ENCODE assay signal across 25 mouse cellular contexts in the genomic region with DNA sequence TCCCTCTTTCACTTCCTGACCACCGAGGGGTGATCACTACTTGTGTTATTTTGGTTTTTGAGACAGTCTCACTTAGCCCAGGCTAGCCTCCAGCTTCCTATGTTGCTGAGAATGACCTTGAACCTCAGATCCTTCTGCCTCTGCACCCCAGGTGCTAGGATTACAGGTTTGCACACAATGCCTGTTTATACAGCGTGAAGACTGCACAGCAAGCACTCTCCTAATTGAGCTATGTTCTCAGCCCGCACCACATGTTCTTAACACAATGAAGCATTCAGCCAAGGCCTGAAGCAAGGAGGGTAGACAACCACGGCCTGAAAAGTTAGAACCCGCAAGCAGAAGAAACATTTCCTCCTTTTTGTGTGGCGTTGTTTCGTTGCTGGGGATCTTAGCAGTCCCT. TPM values are rescaled to one million over a fixed set of nuclear protein-coding genes. Genes with fewer than 3 reads are reported as not detected.
DNase-seq lines count a peak whose midpoint lies in the region; ATAC-seq and TF ChIP-seq lines count a peak whose summit lies in the region.
"Had no signal": no experiment of that assay in that cellular context is flagged by ENCODE, and none has a peak within 500 bp of the region (broad histone marks: within the 10 kb centered on the region; RNA-seq: fewer than 3 reads in every experiment).

No protein-coding gene starts in this region.

- no peaks in the 10 kb centered on the region for H3K27me3 ChIP-seq in forebrain, embryonic 14.5 days (replicated peaks; ENCODE audit: control insufficient read depth, insufficient read depth, low read length)
- no peaks in the 10 kb centered on the region for H3K27me3 ChIP-seq in forebrain, embryonic 15.5 days
- H3K27me3 ChIP-seq in midbrain, postnatal 0 days (ENCODE audit: insufficient read depth, low read length): no peaks in the 10 kb centered on the region
- H3K27me3 ChIP-seq in midbrain, embryonic 16.5 days (ENCODE audit: control insufficient read depth, insufficient read depth, low read depth, low read length): no peaks in the 10 kb centered on the region
- H3K27me3 ChIP-seq: heart, embryonic 12.5 days; hindbrain, embryonic 15.5 days; intestine, embryonic 15.5 days; midbrain, embryonic 12.5 days; neural tube, embryonic 15.5 days had no signal

- no peak overlapping the region for H3K9ac ChIP-seq in forebrain, embryonic 14.5 days (ENCODE audit: low read length)
- no peak overlapping the region for H3K9ac ChIP-seq in forebrain, embryonic 15.5 days (replicated peaks)
- H3K9ac ChIP-seq in midbrain, postnatal 0 days (replicated peaks; ENCODE audit: low read length, poor library complexity, severe bottlenecking): no peak overlapping the region
- H3K9ac ChIP-seq in midbrain, embryonic 16.5 days (ENCODE audit: low read depth, low read length): no peak overlapping the region
- H3K9ac ChIP-seq: heart, embryonic 12.5 days; hindbrain, embryonic 15.5 days; intestine, embryonic 15.5 days; liver, postnatal 0 days; midbrain, embryonic 12.5 days; neural tube, embryonic 15.5 days had no signal

- DNase-seq in forebrain, embryonic 14.5 days (ENCODE audit: low spot score): peak; percentile 47
- peak; percentile 26 for DNase-seq in midbrain, postnatal 0 days (ENCODE audit: low spot score)
- peak; percentile 30 for DNase-seq in forelimb bud, embryonic 11.5 days (ENCODE audit: low read depth, low spot score)
- DNase-seq in layer of hippocampus, postnatal 14 days (ENCODE audit: low spot score in 2 of 2): no peak
- DNase-seq in adrenal gland, adult 2 months: no peak
- DNase-seq: adrenal gland, postnatal 36 days; cerebellum, adult 11 months; cerebellum, adult 9-11 months; gastrocnemius, postnatal 14 days; heart, adult 18-20 months; heart, postnatal 10 days; kidney, adult 8-10 months; kidney, postnatal 10 days; liver, postnatal 0 days had no signal

- 0 out of 2 replicates have a peak, but pooled peaks cover 2% of the 10 kb centered on the region for H3K4me1 ChIP-seq in forebrain, embryonic 14.5 days (ENCODE audit: control insufficient read depth, insufficient read depth, low read length)
- H3K4me1 ChIP-seq in forebrain, embryonic 15.5 days: peaks cover 11% of the 10 kb centered on the region
- no peaks in the 10 kb centered on the region for H3K4me1 ChIP-seq in midbrain, postnatal 0 days (ENCODE audit: insufficient read depth, low read length)
- peaks cover 7% of the 10 kb centered on the region; the same call in 1 of the 2 replicates for H3K4me1 ChIP-seq in midbrain, embryonic 16.5 days (ENCODE audit: control insufficient read depth, insufficient read depth, low read length)
- H3K4me1 ChIP-seq: heart, embryonic 12.5 days; intestine, embryonic 15.5 days had no signal

- peak; percentile 23; the same call in 1 of the 2 replicates for ATAC-seq in forebrain, embryonic 14.5 days
- ATAC-seq in forebrain, embryonic 15.5 days (replicated peaks): no peak
- ATAC-seq in midbrain, postnatal 0 days (ENCODE audit: low FRiP score): no peak
- no peak for ATAC-seq in midbrain, embryonic 16.5 days
- ATAC-seq: intestine, embryonic 15.5 days; liver, postnatal 0 days; lung, postnatal 0 days had no signal

- H3K36me3 ChIP-seq in forebrain, embryonic 14.5 days (ENCODE audit: control insufficient read depth, insufficient read depth, low read length): no peaks in the 10 kb centered on the region
- H3K36me3 ChIP-seq in forebrain, embryonic 15.5 days: no peaks in the 10 kb centered on the region
- no peaks in the 10 kb centered on the region for H3K36me3 ChIP-seq in midbrain, postnatal 0 days (ENCODE audit: insufficient read depth, low read length)
- no peaks in the 10 kb centered on the region for H3K36me3 ChIP-seq in midbrain, embryonic 16.5 days (ENCODE audit: control insufficient read depth, insufficient read depth, low read length)
- H3K36me3 ChIP-seq: heart, embryonic 12.5 days; hindbrain, embryonic 15.5 days; intestine, embryonic 15.5 days; midbrain, embryonic 12.5 days; neural tube, embryonic 15.5 days had no signal

- H3K9me3 ChIP-seq in forebrain, embryonic 14.5 days (replicated peaks; ENCODE audit: control insufficient read depth, low read length): no peaks in the 10 kb centered on the region
- H3K9me3 ChIP-seq in forebrain, embryonic 15.5 days: no peaks in the 10 kb centered on the region
- H3K9me3 ChIP-seq in midbrain, postnatal 0 days (ENCODE audit: low read length): no peaks in the 10 kb centered on the region
- H3K9me3 ChIP-seq in midbrain, embryonic 16.5 days (replicated peaks; ENCODE audit: control insufficient read depth, low read length, poor library complexity, severe bottlenecking): no peaks in the 10 kb centered on the region
- H3K9me3 ChIP-seq: heart, embryonic 12.5 days; hindbrain, embryonic 15.5 days; intestine, embryonic 15.5 days; midbrain, embryonic 12.5 days; neural tube, embryonic 15.5 days had no signal

- no peak for TF ChIP-seq CTCF in midbrain, postnatal 0 days (IDR thresholded peaks at IDR 0.05)

- H3K4me3 ChIP-seq in forebrain, embryonic 14.5 days (ENCODE audit: low read depth, low read length): no peak overlapping the region
- no peak overlapping the region for H3K4me3 ChIP-seq in forebrain, embryonic 15.5 days
- no peak overlapping the region for H3K4me3 ChIP-seq in midbrain, postnatal 0 days (ENCODE audit: low read depth, low read length)
- H3K4me3 ChIP-seq in midbrain, embryonic 16.5 days (ENCODE audit: low read depth, low read length): no peak overlapping the region
- H3K4me3 ChIP-seq: heart, embryonic 12.5 days; hindbrain, embryonic 15.5 days; intestine, embryonic 15.5 days; midbrain, embryonic 12.5 days; neural tube, embryonic 15.5 days had no signal

- WGBS in forebrain, embryonic 14.5 days: 11% methylated on average over 7 of the region's 7 CpGs
- 15% methylated on average over 7 of the region's 7 CpGs for WGBS in forebrain, embryonic 15.5 days
- WGBS in midbrain, postnatal 0 days: 44% methylated on average over 7 of the region's 7 CpGs
- WGBS in midbrain, embryonic 16.5 days: 41% methylated on average over 7 of the region's 7 CpGs

- no peak overlapping the region for H3K4me2 ChIP-seq in forebrain, embryonic 14.5 days (ENCODE audit: low read length)
- no peak overlapping the region for H3K4me2 ChIP-seq in forebrain, embryonic 15.5 days (replicated peaks)
- no peak overlapping the region for H3K4me2 ChIP-seq in midbrain, postnatal 0 days (ENCODE audit: low read depth, low read length, poor library complexity, severe bottlenecking)
- no peak overlapping the region for H3K4me2 ChIP-seq in midbrain, embryonic 16.5 days (ENCODE audit: low read length)
- H3K4me2 ChIP-seq: heart, embryonic 12.5 days; hindbrain, embryonic 15.5 days; intestine, embryonic 15.5 days; liver, embryonic 11.5 days; midbrain, embryonic 12.5 days; neural tube, embryonic 15.5 days had no signal

- no peak overlapping the region for H3K27ac ChIP-seq in forebrain, embryonic 14.5 days (ENCODE audit: low read depth, low read length)
- H3K27ac ChIP-seq in forebrain, embryonic 15.5 days (replicated peaks): no peak overlapping the region
- no peak overlapping the region for H3K27ac ChIP-seq in midbrain, postnatal 0 days (ENCODE audit: low read depth, low read length)
- no peak overlapping the region for H3K27ac ChIP-seq in midbrain, embryonic 16.5 days (ENCODE audit: low read length)
- H3K27ac ChIP-seq: hindbrain, embryonic 15.5 days; intestine, embryonic 15.5 days; macrophage; midbrain, embryonic 12.5 days; neural tube, embryonic 15.5 days; stomach, postnatal 0 days had no signal

RNA-seq across cellular contexts. Expression of a gene that starts 24.5 kb away (rescaled TPM):
- 4.1 and 6.0 TPM in 2 replicates for polyA plus RNA-seq in forebrain, embryonic 14.5 days (2014; fragmentation: Nextera tagmentation; extraction: Ambion mirVana)
- polyA plus RNA-seq in forebrain, embryonic 15.5 days (2015; fragmentation: Nextera tagmentation; extraction: Ambion mirVana): 5.1 and 5.9 TPM in 2 replicates
- 5.9 and 7.8 TPM in 2 replicates for total RNA-seq in midbrain, postnatal 0 days (2014; rRNA removed)
- polyA plus RNA-seq in midbrain, postnatal 0 days (2015; fragmentation: Nextera tagmentation; extraction: Ambion mirVana): 3.0 TPM in 2 replicates
- 6.1 and 6.5 TPM in 2 replicates for polyA plus RNA-seq in midbrain, embryonic 16.5 days (2015; fragmentation: Nextera tagmentation; extraction: Ambion mirVana)
- 10 to 100 TPM in 1 of 2 experiments, 1 to 10 TPM in 1; 9.5 to 11.1 TPM for total RNA-seq in layer of hippocampus, postnatal 14 days (2021)
- total RNA-seq in adrenal gland, adult 2 months (2021): 10 to 100 TPM; 23.4 to 29.3 TPM
- 3.1 and 4.2 TPM in 2 replicates for polyA plus RNA-seq in adrenal gland, adult 2 months (2012; rRNA removed)

RNA-seq across cellular contexts. Expression of a gene that starts 40.3 kb away (rescaled TPM):
- 5.6 and 8.4 TPM in 2 replicates for polyA plus RNA-seq in forebrain, embryonic 14.5 days (2014; fragmentation: Nextera tagmentation; extraction: Ambion mirVana)
- polyA plus RNA-seq in forebrain, embryonic 15.5 days (2015; fragmentation: Nextera tagmentation; extraction: Ambion mirVana): 10.5 TPM in 2 replicates
- total RNA-seq in midbrain, postnatal 0 days (2014; rRNA removed): 8.5 and 10.7 TPM in 2 replicates
- 9.8 and 11.8 TPM in 2 replicates for polyA plus RNA-seq in midbrain, postnatal 0 days (2015; fragmentation: Nextera tagmentation; extraction: Ambion mirVana)
- polyA plus RNA-seq in midbrain, embryonic 16.5 days (2015; fragmentation: Nextera tagmentation; extraction: Ambion mirVana): 9.6 and 10.8 TPM in 2 replicates
- total RNA-seq in layer of hippocampus, postnatal 14 days (2021): 100 to 1,000 TPM; 102 to 104 TPM
- total RNA-seq in adrenal gland, adult 2 months (2021): 1 to 10 TPM; 2.0 to 4.3 TPM
- polyA plus RNA-seq in adrenal gland, adult 2 months (2012; rRNA removed): 0.30 and 0.48 TPM in 2 replicates
- polyA plus RNA-seq: macrophage had no signal

Comparison
In these comparisons a context has a peak if more than half of its experiments do, and no peak if none do; other contexts are left out.
1. DNase-seq: peak in forebrain, embryonic 14.5 days (single experiment), midbrain, postnatal 0 days (single experiment) and forelimb bud, embryonic 11.5 days (single experiment); none in layer of hippocampus, postnatal 14 days (0 of 2) and adrenal gland, adult 2 months (single experiment).